Mouse (Mus musculus): ENCODE data around the gene Olfr5. TPM values are rescaled to one million over a fixed set of nuclear protein-coding genes. Genes with fewer than 3 reads are reported as not detected.
"Not testable (repeated sequence)": the region's sequence is repeated elsewhere in the genome, so short reads cannot be mapped to it uniquely, and the experiment has no call there.

The Olfr5 gene
- polyA plus RNA-seq (2016; fragmentation: Nextera tagmentation; extraction: Ambion mirVana): not detected in 2 replicates

GRCm38 (mm10) chr7:6486841-6487240 lies at the start of gene Olfr5:
Olfr5 (minus strand) TSS chr7:6486941.
- H3K9ac ChIP-seq (replicated peaks): no peak within 1 kb of the TSS
- no peak within 1 kb of the TSS for H3K27ac ChIP-seq
- H3K27me3 ChIP-seq: no peaks in the 10 kb centered on the region
- peaks cover 10% of the 10 kb centered on the region; the same call in 1 of the 2 replicates for H3K9me3 ChIP-seq
- H3K4me3 ChIP-seq (replicated peaks): no peak within 1 kb of the TSS
- ATAC-seq (ENCODE audit: insufficient number of reproducible peaks, insufficient read depth, low FRiP score, low TSS enrichment, low read depth): no peak
- no peaks in the 10 kb centered on the region for H3K4me1 ChIP-seq (replicated peaks)
- 42% methylated on average over 2 of the region's 2 CpGs for WGBS
- no peaks in the 10 kb centered on the region for H3K36me3 ChIP-seq
- H3K4me2 ChIP-seq: no peak within 1 kb of the TSS

DNA sequence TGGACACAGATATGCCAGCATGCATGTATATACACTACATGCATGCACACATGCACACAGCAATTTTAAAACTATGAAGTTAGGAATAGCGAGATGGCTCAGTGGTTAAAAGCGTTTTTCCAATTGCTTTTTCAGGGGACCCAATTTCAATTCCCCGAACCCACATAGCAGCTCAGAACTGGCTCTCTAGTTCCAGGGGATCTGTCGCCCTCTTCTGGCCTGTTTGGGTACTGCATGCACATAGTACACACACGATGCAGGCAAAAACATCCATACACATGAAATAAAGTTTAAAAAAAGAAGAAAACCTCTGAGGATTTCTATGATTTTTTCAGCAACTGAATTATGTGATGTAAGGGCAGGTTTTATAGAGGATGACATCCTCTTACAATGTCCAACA lies 39.4 kb upstream of the Olfr5 start:
- Histone ChIP-seq H3K27ac (no peak overlapping the region), H3K4me2 (no peak overlapping the region), H3K4me3 (replicated peaks) (no peak overlapping the region), H3K36me3 (no peaks in the 10 kb centered on the region), H3K27me3 (no peaks in the 10 kb centered on the region), H3K9ac (replicated peaks) (no peak overlapping the region), H3K4me1 (replicated peaks) (no peaks in the 10 kb centered on the region), H3K9me3 (peaks cover 10% of the 10 kb centered on the region; the same call in 1 of the 2 replicates)
- 65% methylated on average over 5 of the region's 5 CpGs for WGBS
- ATAC-seq (ENCODE audit: insufficient number of reproducible peaks, insufficient read depth, low FRiP score, low TSS enrichment, low read depth): no peak

- WGBS: 60% methylated on average over 3 of the region's 3 CpGs
Observed at GRCm38 (mm10) chr7:6525001-6525400, 38.3 kb upstream of the Olfr5 start.

DNA sequence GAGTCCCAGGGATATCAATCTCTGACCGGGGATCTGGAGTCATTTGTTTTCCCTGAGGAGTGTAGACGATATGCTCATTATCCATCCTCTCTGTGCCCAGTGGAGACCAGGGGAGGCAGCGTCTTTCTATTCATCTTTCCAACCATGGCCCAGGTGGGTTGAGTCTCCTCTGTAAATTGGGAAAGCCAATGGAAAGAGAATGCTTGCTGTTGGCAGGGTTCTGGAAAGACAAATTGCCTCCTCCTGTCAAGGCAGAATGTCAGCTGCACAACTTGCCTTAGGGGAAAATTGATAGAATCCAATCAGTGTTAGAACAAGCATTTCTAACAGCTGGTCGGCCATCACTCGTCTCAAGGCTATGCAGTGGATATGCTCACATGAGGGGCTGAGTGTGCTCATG lies 36.1 kb upstream of the Olfr5 start, which contains the start of gene Olfr1349:
Olfr1349 (minus strand) TSS at position 101 of the 400 bp plus-strand sequence.
- Histone ChIP-seq H3K27me3 (no peaks in the 10 kb centered on the region), H3K4me3 (replicated peaks) (no peak within 1 kb of the TSS), H3K27ac (no peak within 1 kb of the TSS), H3K36me3 (no peaks in the 10 kb centered on the region), H3K9ac (replicated peaks) (no peak within 1 kb of the TSS), H3K9me3 (peaks cover 17% of the 10 kb centered on the region; the same call in 1 of the 2 replicates), H3K4me2 (no peak within 1 kb of the TSS), H3K4me1 (replicated peaks) (no peaks in the 10 kb centered on the region)
- WGBS: 87% methylated on average over 5 of the region's 5 CpGs
- ATAC-seq (ENCODE audit: insufficient number of reproducible peaks, insufficient read depth, low FRiP score, low TSS enrichment, low read depth): no peak

More at GRCm38 (mm10) chr7:6525001-6525400, 38.3 kb upstream of the Olfr5 start:
- Histone ChIP-seq H3K27ac (no peak overlapping the region), H3K27me3 (no peaks in the 10 kb centered on the region), H3K9me3 (peaks cover 14% of the 10 kb centered on the region; the same call in 1 of the 2 replicates), H3K36me3 (no peaks in the 10 kb centered on the region), H3K4me1 (replicated peaks) (no peaks in the 10 kb centered on the region), H3K4me2 (no peak overlapping the region), H3K9ac (replicated peaks) (no peak overlapping the region), H3K4me3 (replicated peaks) (no peak overlapping the region)
- ATAC-seq (ENCODE audit: insufficient number of reproducible peaks, insufficient read depth, low FRiP score, low TSS enrichment, low read depth): no peak

DNA sequence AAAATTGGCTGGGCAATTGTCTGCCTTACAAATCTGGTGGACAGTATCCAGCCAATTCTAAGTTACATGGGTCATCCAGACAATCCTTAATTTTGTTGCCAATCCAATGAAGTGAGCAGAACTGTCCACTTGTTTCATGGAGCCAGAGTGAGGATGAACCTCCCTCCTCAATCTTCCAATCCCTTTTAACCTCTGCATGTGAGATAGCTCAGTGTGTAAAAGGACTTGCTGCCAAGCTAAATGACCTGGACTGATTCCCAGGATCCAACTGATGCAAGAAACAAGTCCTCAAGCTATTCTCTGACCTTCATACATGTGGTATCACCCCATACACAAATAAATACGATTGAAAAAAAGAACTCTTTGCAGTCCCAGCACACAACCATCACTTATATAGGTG lies 34.9 kb upstream of the Olfr5 start:
- no peaks in the 10 kb centered on the region for H3K36me3 ChIP-seq
- WGBS: 32% methylated on average over 1 of the region's 1 CpGs
- H3K9ac ChIP-seq (replicated peaks): no peak overlapping the region
- no peaks in the 10 kb centered on the region for H3K27me3 ChIP-seq
- H3K9me3 ChIP-seq: peaks cover 20% of the 10 kb centered on the region
- no peak overlapping the region for H3K4me3 ChIP-seq (replicated peaks)
- H3K27ac ChIP-seq: no peak overlapping the region
- no peak overlapping the region for H3K4me2 ChIP-seq
- H3K4me1 ChIP-seq (replicated peaks): no peaks in the 10 kb centered on the region
- ATAC-seq (ENCODE audit: insufficient number of reproducible peaks, insufficient read depth, low FRiP score, low TSS enrichment, low read depth): no peak

- no peaks in the 10 kb centered on the region; the same call in 1 of the 2 replicates for H3K9me3 ChIP-seq
- H3K36me3 ChIP-seq: no peaks in the 10 kb centered on the region
- ATAC-seq (ENCODE audit: insufficient number of reproducible peaks, insufficient read depth, low FRiP score, low TSS enrichment, low read depth): no peak
- H3K9ac ChIP-seq (replicated peaks): no peak within 1 kb of the TSS
- H3K4me1 ChIP-seq (replicated peaks): no peaks in the 10 kb centered on the region
- H3K27me3 ChIP-seq: no peaks in the 10 kb centered on the region
- no peak within 1 kb of the TSS for H3K4me2 ChIP-seq
- no peak within 1 kb of the TSS for H3K4me3 ChIP-seq (replicated peaks)
- no peak within 1 kb of the TSS for H3K27ac ChIP-seq
- 93% methylated on average over 1 of the region's 1 CpGs for WGBS
Observed at GRCm38 (mm10) chr7:6508648-6509047, 21.9 kb upstream of the Olfr5 start, which contains the start of gene Olfr1348. Olfr1348 (minus strand) TSS chr7:6508748.

GRCm38 (mm10) chr7:6499655-6500054 lies 12.9 kb upstream of the Olfr5 start, which contains the start of gene Olfr1347:
Olfr1347 (minus strand) TSS chr7:6499755.
- Histone ChIP-seq H3K4me2 (no peak within 1 kb of the TSS), H3K9ac (replicated peaks) (no peak within 1 kb of the TSS), H3K4me1 (replicated peaks) (no peaks in the 10 kb centered on the region), H3K27ac (no peak within 1 kb of the TSS), H3K27me3 (no peaks in the 10 kb centered on the region), H3K9me3 (peaks cover 27% of the 10 kb centered on the region), H3K4me3 (replicated peaks) (no peak within 1 kb of the TSS), H3K36me3 (no peaks in the 10 kb centered on the region)
- 53% methylated on average over 1 of the region's 1 CpGs for WGBS
- no peak for ATAC-seq (ENCODE audit: insufficient number of reproducible peaks, insufficient read depth, low FRiP score, low TSS enrichment, low read depth)

- peaks cover 36% of the 10 kb centered on the region for H3K9me3 ChIP-seq
- H3K4me2 ChIP-seq; H3K36me3 ChIP-seq; H3K27me3 ChIP-seq; H3K9ac ChIP-seq (replicated peaks); ATAC-seq (ENCODE audit: insufficient number of reproducible peaks, insufficient read depth, low FRiP score, low TSS enrichment, low read depth); H3K27ac ChIP-seq; H3K4me1 ChIP-seq (replicated peaks); H3K4me3 ChIP-seq (replicated peaks): not testable (repeated sequence)
- WGBS: 76% methylated on average over 2 of the region's 2 CpGs
Observed at GRCm38 (mm10) chr7:6477633-6478032, 9.1 kb downstream of the Olfr5 start.

DNA sequence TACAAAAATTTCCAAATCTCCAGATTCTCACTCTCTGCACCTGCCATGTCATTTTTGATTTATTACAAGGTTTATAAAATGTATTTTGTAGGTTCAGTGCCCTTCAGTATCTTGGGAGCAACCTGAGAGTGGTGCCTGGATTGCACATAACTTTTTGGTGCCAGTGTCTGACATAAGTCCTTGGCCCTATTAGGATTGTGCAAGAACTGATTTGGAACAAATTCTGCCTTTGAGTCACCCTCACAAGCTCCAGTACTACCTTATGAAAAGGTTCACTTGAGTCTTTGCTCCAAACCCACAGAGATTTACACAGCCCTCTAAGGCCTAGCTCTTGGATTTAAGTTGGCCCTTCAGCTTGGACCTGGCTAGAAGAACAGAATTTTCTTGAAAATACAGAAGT lies 19.8 kb downstream of the Olfr5 start, which contains the start of gene Olfr1346:
Olfr1346 (plus strand) TSS at position 151 of the 400 bp plus-strand sequence.
- H3K27me3 ChIP-seq: no peaks in the 10 kb centered on the region
- no peak within 1 kb of the TSS for H3K9ac ChIP-seq (replicated peaks)
- no peak within 1 kb of the TSS for H3K27ac ChIP-seq
- H3K4me3 ChIP-seq (replicated peaks): no peak within 1 kb of the TSS
- H3K4me1 ChIP-seq (replicated peaks): no peaks in the 10 kb centered on the region
- no peaks in the 10 kb centered on the region for H3K36me3 ChIP-seq
- H3K9me3 ChIP-seq: no peaks in the 10 kb centered on the region
- no peak for ATAC-seq (ENCODE audit: insufficient number of reproducible peaks, insufficient read depth, low FRiP score, low TSS enrichment, low read depth)
- no peak within 1 kb of the TSS for H3K4me2 ChIP-seq

DNA sequence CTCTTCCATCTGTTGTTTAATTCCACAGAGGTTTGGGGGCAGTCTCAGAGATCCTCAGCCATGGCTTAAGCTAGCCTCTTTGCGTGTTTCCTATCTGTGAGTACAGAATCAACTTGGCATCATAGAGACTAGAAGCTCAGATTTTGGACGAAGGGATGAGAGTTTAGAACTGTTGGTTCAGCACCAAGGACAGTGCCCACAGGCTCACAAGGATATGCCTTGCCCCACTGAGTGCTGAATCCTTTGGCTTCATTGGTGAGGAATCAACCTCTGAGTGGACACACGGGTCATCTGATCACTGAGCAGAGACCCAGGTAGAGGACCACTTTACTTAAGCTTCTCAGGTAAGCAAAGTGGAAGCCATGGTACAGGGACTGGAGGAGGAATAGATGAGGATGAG lies 30.3 kb downstream of the Olfr5 start:
- H3K27ac ChIP-seq: no peak overlapping the region
- H3K9me3 ChIP-seq: peaks cover 28% of the 10 kb centered on the region; the same call in 1 of the 2 replicates
- no peaks in the 10 kb centered on the region for H3K27me3 ChIP-seq
- 43% methylated on average over 3 of the region's 3 CpGs for WGBS
- no peak overlapping the region for H3K4me3 ChIP-seq (replicated peaks)
- H3K36me3 ChIP-seq: no peaks in the 10 kb centered on the region
- no peak overlapping the region for H3K9ac ChIP-seq (replicated peaks)
- H3K4me2 ChIP-seq: no peak overlapping the region
- H3K4me1 ChIP-seq (replicated peaks): no peaks in the 10 kb centered on the region
- ATAC-seq (ENCODE audit: insufficient number of reproducible peaks, insufficient read depth, low FRiP score, low TSS enrichment, low read depth): no peak

- Histone ChIP-seq H3K27ac (no peak within 1 kb of the TSS), H3K9me3 (peaks cover 28% of the 10 kb centered on the region; the same call in 1 of the 2 replicates), H3K4me2 (no peak within 1 kb of the TSS), H3K4me3 (replicated peaks) (no peak within 1 kb of the TSS), H3K27me3 (no peaks in the 10 kb centered on the region), H3K36me3 (no peaks in the 10 kb centered on the region), H3K9ac (replicated peaks) (no peak within 1 kb of the TSS), H3K4me1 (replicated peaks) (no peaks in the 10 kb centered on the region)
- no peak for ATAC-seq (ENCODE audit: insufficient number of reproducible peaks, insufficient read depth, low FRiP score, low TSS enrichment, low read depth)
Observed at GRCm38 (mm10) chr7:6455868-6456267, 30.9 kb downstream of the Olfr5 start, which contains the start of gene Olfr1336. Olfr1336 (plus strand) TSS chr7:6456168.

- no peaks in the 10 kb centered on the region for H3K27me3 ChIP-seq
- peaks cover 25% of the 10 kb centered on the region; the same call in 1 of the 2 replicates for H3K9me3 ChIP-seq
- H3K4me1 ChIP-seq (replicated peaks): no peaks in the 10 kb centered on the region
- H3K4me3 ChIP-seq (replicated peaks): no peak overlapping the region
- no peak overlapping the region for H3K9ac ChIP-seq (replicated peaks)
- 86% methylated on average over 5 of the region's 5 CpGs for whole genome bisulfite sequencing
- H3K36me3 ChIP-seq: no peaks in the 10 kb centered on the region
- H3K4me2 ChIP-seq: no peak overlapping the region
- ATAC-seq (ENCODE audit: insufficient number of reproducible peaks, insufficient read depth, low FRiP score, low TSS enrichment, low read depth): no peak
- H3K27ac ChIP-seq: no peak overlapping the region
Observed at GRCm38 (mm10) chr7:6447771-6448170, 39.0 kb downstream of the Olfr5 start.
